Mouse (Mus musculus): ENCODE data around the gene Vps16.

Vps16 gene

DNA sequence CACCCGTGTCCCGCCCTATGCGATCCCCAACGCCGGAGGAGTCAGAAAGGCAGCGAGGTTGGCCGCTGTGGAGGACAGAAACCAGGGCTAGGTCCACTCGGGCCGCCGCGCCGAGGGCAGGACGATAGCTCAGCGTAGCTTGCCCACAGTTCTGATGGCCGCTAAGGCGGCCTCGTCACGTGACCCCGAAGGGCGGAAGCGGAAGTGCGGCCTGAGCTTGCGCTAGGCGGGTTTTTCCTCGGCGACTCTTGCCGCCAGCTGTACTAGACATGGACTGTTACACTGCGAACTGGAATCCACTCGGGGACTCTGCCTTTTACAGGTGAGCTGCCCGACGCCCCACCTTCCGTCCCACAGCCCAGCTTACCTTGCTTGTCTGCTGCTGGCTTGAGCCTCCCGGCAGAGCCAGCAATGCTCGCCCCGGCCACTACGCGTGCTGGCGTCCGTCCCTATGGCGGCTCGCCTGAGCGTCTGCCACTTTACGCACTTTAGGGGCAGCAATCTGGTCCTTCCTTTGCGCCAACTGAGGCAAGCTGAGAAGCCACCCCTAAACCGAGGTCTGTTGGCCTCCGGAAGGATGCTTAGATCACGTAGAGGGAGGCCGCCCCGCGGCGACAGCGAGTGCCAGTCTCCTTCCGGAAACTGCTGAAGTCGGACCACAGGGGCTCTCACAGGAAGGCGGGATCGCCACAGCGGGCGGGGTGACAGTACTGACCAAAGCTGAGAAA lies at the start of gene Vps16, which contains the start of gene Pced1a:
Vps16 (plus strand) TSS at position 214 of the 728 bp plus-strand sequence.
Pced1a (minus strand) TSS at position 576 of the 728 bp plus-strand sequence.
- DNase-seq (ENCODE audit: low spot score), result peak; percentile 91

DNA sequence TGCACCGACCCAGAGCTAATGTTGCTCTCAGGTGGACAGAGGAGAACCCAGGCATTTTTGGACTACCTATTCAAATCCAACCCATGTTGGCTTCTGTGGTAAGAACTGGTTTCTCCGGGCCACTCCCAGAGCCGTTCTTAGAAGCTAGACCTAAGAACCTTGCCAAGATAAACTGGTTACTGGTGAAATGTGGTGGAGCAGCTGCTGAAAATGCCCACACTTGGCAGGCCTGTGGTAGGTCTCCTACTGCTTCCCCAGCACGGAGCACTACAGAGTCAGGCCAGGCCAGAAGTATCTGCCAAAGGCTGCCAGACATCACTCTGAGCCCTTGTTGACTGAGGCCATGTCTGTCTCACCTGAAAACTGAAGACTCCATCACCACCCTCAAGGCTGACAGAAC lies 49.2 kb upstream of the Vps16 start:
- DNase-seq (ENCODE audit: low spot score), result no peak

DNA sequence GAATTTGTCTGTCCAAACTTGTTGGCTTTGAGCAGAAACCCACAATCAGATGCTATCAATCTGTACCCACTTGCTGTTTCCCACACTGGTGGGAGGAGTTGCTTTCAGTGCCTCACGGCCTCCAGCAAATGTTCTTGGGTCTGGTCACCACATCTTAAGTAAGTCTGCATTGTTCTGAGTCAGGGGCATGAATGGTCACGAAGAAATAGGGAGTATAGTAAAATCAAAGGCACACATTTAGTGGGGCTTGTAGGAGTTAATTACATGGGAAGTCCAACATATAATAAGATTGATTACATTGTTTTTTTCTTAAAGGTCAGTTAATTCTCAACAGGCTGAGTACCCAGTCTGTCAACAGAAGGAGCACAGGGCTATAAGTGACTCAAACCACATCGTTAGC lies 40.9 kb upstream of the Vps16 start:
- no peak for DNase-seq (ENCODE audit: low spot score)

DNA sequence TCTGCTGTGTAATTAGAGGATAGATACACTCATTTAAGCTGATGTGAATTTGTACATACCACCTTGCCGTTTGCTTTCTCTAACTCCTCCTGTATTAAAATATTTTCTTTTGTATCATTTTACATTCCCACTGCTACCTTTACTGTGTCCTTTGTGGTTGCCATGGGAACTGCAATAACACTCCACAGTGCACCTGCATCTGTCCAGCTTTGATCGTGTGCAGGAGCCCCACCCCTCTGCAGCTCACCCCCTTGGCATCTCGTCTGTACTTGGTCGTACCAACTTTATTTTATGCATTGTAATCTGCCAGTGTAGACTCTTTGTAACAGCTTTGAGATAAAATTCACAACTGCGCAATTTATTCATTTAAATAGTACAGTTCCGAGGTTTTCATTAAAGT lies 40.2 kb upstream of the Vps16 start:
- no peak for DNase-seq (ENCODE audit: low spot score)

DNA sequence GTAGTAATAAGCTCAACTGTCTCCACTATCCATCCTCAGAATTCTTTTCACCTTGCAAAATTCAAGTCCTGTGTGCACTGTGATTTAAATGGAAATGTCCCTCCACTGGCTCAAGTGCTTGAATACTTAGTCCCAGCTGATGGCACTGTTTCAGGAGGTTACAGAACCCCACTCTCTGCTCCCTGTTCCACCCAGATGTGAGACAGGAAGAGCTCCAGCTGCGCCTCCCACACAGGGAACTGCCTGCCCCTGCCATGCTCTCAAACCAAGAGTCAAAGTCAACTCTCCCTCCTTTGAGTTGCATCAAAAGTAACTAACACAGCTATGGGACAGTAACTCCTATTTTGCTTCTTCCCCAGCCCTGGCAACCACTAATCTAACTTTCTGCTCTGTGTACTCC lies 37.9 kb upstream of the Vps16 start:
- no peak for DNase-seq (ENCODE audit: low spot score)

DNA sequence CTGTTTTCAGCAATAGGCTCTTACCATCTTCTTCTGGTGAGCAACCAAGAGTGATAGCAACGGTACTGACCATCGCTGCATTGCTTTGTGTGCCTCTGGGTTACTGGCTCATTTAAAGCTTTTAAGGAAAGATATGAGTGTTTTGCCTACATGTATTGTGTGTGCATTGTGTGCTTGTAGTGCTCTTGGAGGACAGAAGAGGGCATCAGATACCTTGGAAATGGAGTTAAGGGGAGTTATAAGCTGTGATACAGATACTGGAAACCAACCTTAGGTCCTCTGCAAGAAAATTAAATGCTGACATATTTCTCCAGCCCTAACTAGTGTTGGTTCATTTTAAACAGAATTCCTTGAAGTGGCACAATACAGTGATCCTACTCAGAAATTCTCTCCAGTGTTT lies 35.3 kb upstream of the Vps16 start:
- no peak for DNase-seq (ENCODE audit: low spot score)

DNA sequence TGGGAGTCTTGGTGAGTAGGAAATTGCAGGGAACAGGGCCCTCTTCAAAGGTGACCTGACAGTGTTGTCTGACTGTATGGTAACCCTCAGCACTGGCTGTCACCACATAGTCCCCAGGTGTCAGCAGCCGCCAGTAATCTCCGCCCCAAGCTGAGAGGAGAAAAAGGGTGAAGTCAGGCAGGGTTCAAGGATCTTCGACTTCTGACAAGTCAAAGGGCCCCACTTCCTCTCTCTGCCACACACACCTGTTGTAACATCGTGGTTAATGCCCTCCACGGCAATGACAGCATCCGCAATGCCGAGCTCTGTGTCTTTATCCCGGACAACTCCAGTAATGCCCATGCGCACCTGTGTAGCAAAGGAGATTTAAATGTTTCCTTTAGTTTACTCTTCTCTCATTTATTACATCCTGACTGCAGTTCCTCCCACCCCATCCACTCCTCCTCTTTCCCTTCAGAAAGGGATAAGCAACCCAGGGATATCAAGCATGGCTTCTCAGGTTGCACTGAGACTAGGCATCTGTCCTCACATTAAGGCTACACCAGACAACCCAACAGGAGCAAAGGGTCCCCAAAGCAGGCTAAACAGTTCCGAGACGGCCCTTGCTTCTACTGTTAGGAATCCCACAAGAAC lies 33.0 kb upstream of the Vps16 start:
- DNase-seq (ENCODE audit: low spot score), result no peak

DNA sequence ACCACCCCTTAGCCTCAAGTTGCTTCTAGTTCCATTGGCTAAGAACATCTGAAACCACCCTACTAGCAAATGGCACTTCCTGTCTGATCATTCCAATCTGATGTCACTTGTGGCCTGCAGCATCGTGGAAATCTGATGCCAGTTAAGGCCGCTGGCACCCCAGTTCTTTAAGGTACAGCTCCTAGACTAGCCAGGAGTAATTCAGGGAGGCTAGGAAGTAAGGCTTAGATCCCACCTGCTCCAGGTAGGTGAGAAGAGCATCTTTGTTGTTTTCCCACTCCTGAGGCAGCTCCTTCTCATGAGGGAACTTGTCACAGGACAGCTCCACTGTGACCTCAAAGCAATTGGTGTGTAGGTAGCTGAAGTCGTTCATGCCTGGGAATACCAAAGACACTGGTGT lies 31.3 kb upstream of the Vps16 start:
- DNase-seq (ENCODE audit: low spot score), result no peak

DNA sequence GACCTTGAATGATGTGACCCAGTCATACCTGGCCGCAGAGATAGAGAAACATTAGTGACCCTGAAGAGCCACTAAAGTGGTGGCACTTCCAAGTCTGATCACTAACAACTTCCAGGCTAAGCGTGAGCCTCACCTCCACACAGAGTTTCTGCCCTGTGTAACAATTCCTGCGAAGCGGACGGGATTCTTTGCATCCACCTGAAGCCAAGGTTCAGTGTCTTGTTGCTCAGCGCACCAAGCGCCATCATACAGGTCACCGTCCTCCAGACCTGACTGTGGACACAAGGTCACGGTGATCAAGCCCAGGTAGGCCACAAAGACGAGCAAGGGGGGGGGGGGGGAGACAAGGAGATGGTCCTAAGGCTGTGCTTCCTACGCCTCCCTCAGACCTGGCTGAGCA lies 28.4 kb upstream of the Vps16 start:
- no peak for DNase-seq (ENCODE audit: low spot score)

DNA sequence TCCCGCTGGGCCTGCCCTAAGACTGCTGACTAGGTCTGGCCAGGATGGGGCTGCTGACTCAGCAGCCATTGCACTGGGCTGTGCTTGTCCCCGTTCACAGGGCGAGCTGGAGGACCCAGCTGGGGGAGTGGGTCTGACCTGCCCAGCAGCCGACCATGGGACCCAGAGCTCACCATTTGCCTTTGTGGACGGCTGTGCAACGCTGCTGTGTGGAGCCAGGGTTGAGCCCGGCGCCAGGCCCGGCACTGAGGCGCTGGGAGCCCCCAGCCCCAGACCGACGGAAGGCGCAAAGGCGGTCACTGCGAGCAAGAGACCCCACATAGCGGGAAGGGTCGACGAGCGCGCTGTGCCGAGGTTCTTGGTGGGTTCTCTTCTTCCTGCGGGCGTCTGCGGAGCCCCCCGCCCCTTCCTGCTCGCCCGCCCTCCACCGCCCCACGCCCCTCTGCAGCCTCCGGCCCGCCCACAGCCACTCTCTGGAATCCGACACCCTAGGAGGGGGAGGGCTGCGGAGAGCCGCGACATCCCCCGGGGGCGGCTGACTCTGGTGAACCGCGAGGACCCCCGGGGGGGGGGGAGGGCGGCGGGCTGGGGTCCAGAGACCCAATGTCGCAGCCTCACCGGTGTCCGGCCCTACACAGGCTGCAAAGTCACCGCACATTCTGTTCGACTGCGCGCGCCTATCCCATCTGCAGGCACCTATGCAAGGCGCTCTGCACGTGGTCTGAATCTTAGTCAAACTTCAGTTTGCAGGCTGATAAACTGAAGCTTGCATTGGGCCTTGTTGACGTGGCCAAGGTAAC lies 26.8 kb upstream of the Vps16 start, which contains the start of gene Cpxm1:
Cpxm1 (minus strand) TSS at position 389 of the 800 bp plus-strand sequence.
- no peak for DNase-seq (ENCODE audit: low spot score)

DNA sequence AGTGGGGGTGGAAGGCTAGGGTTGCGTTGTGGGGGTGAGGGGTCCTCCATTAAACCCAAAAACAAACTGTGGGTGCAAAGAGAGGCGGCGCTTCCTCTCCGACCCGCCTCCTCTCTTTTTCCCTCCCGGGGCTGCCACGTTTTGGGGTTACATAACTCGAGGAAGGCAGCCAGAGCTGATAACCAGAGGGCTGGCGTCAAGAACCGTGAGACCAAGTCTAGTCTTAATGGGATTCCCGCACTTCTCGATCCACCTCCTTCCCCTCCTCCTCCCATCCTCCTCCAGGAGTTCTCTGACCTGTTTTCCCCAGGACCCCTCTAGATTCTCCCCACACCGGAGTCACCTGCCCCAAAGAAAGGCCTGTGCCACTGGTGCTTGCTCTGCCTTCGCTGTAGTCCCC lies 26.0 kb upstream of the Vps16 start:
- no peak for DNase-seq (ENCODE audit: low spot score)

DNA sequence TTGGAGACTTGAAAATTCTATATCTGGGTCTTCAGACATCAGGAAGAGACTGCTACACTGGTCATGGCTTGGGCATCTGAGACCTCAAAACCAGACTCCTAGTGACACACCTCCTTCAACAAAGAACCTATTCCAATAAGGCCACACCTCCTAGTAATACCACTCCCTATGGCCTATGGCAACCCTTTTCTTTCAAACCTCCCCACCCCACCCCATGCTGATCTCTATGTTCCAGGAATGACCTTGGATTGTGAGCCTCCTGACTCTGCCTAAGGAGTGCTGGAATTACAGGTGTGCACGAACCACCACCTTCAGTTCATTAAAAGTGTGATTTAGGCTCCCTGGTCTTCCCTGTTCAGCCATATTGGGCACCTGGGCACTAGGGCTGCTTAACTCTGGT lies 24.1 kb upstream of the Vps16 start:
- DNase-seq (ENCODE audit: low spot score), result no peak

DNA sequence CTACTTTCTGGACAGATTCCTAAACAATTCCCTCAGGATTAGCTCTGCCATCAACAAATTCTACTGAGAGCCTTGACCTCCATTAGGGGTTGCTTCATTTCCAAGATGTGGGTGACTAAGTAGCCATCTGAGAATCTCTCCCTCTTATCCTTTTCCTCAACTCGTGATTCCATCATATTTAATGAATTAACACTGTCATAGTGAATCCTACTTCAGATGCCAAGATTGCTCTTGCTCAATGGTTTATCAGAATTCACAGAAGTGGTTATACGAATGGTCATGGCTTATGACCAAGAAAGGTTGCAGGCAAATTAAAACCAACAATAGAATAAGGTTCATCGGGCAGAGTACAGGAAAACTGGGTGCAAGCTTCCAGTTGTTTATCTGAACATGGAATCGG lies 22.2 kb upstream of the Vps16 start:
- DNase-seq (ENCODE audit: low spot score), result no peak

DNA sequence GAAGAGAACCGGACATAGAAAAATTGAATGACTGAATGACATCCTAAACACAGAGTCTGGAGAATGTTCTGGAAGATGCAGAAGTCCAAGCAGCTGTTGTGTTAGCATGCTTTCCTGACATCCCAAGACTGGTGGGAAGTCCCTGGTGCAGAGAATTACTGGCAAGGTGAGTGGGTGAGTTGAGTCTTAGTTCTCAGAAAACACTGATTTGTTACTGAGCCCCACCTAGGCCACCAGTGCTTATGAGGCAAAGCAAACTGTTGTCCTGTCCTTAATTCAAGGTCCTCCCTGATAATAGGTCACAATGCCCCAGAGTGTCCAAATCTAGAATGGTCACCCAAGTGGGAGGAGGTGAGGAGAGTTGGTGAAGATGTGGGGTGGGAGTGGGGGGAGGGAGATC lies 19.2 kb upstream of the Vps16 start, which contains the start of the genes Gm28372 and 1700020A23Rik:
Gm28372 (plus strand) TSS at position 301 of the 400 bp plus-strand sequence.
1700020A23Rik (plus strand) TSS at position 321 of the 400 bp plus-strand sequence.
- DNase-seq (ENCODE audit: low spot score), result no peak

DNA sequence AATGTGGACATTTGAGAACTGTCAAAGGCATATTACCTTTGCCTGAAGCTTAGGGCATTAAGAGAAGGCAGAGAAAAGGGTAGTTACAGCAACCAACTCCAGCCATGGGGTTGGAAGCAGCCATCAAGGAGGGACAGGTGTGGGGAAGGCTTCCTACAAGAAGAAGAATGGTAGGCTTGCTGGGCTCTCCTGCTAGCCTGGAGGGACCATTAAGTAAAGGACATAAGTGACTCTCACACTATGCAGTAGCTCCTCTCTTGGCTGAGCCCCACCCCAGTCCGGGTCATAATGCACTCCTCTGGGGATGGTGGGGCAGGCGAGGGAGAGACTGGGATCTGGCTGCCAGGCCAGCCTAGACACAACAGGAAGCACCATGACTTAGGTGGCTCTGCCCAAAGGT lies 18.0 kb upstream of the Vps16 start, which contains the start of gene Tmem239:
Tmem239 (plus strand) TSS at position 301 of the 400 bp plus-strand sequence.
- no peak for DNase-seq (ENCODE audit: low spot score)

DNA sequence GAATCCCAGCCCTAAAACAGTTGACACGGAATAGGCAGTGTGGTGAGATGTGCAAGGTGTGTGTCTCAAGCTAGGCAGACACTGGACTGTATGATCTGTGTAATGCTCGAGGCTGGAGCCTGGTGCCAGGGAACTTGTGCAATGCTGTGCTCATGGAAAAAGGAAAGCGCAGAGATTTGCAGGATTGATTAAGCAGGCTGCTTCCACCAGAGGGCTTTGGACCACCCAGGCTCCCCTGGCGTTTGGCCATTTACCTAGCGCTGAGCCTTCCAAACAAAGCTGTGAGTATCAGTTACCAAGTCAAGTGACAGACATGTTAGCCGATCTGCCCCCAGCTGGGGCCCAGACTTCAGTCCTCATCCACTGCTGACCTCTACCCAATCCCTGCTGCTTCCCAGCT lies 15.9 kb upstream of the Vps16 start:
- no peak for DNase-seq (ENCODE audit: low spot score)

DNA sequence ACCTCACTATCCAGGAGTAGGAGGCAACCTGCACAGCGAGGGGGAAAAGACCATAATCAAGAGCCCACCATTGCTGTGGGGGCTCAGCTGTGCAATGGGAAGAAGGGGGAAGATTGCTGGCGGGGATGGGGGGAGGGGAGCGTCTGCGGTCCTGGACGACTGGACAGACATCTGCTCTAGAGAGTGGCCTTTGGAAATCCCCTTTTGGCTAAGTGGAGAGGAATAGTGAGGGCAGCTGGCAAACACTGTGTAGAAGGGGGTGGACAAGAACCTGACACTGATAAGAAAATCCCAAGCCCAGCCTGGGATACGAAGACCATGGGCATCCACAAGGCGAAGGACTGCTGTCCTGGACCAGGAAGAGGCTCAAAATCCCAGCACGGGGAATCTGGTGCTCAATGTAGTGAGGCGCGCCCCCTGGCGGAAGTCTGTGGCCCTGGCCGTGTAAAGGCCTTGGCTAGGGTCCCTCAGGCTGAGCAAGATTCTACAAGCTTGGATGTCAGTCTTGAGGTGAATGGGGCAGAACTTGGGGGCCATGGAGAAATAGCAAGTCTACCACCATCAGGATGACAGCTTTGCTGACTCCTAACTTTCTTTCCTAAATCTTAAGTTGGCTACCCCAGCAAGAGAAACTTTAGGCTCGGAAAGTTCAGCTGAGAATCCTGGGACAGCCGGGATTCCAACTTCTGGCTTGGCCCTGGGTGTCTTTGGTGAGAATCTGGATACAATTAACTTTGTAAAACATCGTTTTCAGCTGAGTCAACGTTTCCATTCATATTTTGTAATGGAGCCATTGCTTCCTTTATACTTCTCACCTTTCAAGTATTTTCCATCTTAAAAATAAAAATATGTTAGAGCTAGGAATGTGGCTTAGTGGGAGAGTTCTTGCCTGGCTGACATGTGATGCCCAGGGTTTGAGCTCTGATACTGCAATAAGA lies 12.3 kb upstream of the Vps16 start:
- peak; percentile 49 for DNase-seq (ENCODE audit: low spot score)

DNA sequence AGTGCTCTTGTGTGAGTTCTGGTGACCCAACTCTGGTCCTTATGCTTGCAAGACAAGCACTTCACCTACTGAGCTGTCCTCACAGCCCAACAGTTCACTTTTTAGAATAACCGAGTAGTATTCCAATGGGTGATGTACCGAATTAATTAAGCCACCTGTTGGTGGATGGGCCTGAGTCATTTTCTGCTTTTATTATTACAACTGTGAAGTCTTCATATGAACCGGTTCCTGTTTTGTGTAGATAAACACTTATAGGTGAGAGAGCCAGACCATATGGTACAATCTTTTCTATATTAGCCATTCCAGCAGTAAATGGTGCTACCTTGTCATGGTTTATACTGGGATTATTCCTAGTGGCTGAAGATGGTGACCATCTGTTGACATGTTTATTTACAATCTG lies 11.4 kb upstream of the Vps16 start:
- DNase-seq (ENCODE audit: low spot score), result no peak

DNA sequence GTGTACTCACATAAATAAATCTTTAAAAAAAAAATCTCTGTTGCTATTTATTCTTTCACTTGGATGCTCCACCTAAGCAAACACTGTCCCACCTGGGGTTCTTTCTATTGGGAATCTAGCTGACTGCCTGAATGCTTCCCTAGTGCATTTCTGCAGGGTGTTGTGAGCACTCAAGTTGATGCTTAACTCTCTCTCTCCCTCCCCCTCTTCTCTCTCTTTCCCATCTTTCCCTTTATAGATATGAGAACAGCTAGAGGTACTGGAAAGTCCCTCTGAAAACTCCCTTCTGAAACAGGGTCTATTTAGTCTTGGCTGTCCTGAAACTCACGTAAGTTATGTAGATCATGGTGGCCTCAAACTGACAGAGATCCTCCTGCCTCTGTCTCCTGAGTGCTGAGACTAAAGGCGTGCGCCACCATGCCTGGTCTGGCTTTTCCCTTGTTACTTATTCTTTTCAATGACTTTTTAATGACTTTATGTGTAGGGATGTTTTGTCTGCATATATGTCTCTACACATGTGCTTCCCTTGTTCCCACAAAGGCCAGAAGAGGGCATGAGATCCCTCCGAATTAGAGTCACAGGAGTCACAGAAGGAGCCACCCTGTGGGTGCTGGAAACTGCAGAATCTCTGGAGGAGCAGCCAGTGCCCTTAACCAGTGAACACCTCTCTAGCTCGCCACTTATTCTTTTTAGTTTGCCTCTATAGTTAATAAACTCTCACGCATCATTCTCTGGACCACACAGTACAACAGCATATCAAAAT lies 9.9 kb upstream of the Vps16 start:
- DNase-seq (ENCODE audit: low spot score), result no peak

DNA sequence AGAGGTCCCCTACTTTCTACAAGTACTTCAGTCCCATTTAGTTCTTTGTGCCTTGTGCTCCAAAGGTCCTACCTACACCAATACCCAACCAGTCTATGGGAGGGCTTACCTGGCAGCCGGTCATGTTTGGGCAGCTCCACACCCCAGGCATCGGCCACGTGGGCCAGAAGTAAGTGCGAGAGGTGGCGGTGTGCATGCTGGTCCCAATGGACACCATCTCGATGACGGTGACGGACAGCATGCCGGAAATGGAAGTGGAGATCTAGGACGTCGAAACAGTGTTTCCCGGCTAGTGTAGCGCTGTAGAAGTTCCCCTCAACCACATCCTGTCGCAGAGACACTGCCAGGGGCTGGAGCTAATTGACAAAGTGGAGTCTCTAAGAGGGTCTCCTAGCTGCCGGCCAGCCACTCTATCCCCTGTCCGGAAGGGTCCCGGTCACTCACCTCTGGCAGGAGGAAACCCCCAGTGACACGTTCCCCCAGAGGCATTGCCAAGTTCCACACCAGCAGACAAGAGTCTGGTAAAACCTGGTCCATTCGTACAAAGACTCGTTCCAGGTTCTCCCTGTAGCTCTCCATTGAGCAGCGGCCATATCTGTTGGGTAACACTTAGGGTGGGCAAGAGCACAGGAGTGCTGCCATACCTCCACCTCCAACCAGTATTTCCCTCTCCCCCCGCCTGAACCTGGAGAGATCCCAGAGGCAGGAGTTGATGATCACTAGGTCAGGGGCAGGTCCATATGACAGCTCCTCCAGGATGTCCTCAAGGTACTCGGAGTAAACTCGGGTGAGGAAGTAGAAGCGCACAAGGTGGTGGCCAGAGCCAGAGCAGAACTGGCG lies 2.1 kb upstream of the Vps16 start:
- DNase-seq (ENCODE audit: low spot score), result no peak

All from T-cell, adult 2 months (primary cell).